Mouse (Mus musculus): Measurements from ENCODE around the gene Slc51a.

DNA sequence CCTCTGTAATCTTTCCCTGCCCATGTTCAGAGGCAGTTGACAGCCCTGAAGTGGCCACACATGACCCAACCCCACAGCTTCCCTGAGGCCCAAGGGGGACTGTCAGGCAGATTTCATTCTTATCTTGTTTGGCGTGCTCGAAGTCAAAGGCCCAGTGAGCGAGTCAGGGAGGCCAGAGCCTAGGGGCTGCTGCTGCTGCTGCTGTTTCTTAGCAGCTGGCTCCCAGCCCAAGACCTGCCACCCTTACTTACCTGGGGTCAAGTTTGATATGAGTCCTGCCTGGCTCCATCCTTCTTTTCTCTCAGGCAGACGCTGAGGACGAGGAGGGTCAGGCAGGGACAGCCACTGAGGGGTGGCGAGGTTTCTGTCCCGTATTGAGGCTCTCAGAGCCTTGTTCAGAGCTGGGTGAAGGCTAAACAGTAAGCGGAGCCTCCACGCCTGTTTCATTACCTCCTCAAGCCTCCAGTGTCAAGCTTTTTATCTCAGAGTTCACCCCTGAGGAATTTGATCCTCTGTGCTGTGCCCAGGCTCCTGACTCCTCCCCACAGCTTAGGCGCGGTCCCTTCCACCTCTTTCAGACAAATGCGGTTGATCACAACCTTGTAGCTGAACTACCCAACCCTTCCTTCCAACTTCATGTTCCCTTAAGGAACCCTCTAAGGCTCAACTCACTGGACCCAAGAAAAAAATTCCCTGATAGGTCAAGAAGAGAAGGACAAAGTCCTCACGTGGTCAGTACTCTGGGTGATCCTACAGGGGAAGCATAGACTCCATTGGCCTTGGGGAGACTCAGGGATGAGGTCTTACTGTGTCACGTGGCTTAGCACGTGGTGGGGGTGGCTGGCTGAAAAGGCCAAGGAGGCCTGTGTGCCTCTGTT is at the start of gene Slc51a:
- no peak for TF ChIP-seq CTCF (IDR thresholded peaks at IDR 0.05)
- no peak for TF ChIP-seq EP300 (IDR thresholded peaks at IDR 0.05)
